Mouse (Mus musculus): Measurements from ENCODE around the gene Ifitm3. TPM values are rescaled to one million over a fixed set of nuclear protein-coding genes. Genes with fewer than 3 reads are reported as not detected.
"Not testable (repeated sequence)": the region's sequence is repeated elsewhere in the genome, so short reads cannot be mapped to it uniquely, and the experiment has no call there.

Gene Ifitm3
- polyA plus RNA-seq, 1 experiment from 2014 or later, result 20.6 TPM

GRCm38 (mm10) chr7:141026097-141026739, 15.6 kb upstream of the Ifitm3 start:
- no peaks in the 10 kb centered on the region for H3K36me3 ChIP-seq (ENCODE audit: control insufficient read depth, insufficient read depth, low read length)
- H3K4me3 ChIP-seq (ENCODE audit: low read depth, low read length), result no peak overlapping the region
- DNase-seq (ENCODE audit: low spot score) (peak; percentile 17), ATAC-seq (ENCODE audit: low FRiP score) (no peak)
- no peaks in the 10 kb centered on the region for H3K9me3 ChIP-seq (ENCODE audit: control insufficient read depth, low read length)
- H3K4me2 ChIP-seq (replicated peaks; ENCODE audit: low read depth, low read length), result no peak overlapping the region
- no peaks in the 10 kb centered on the region for H3K27me3 ChIP-seq (ENCODE audit: control insufficient read depth, insufficient read depth, low read length)
- H3K9ac ChIP-seq (ENCODE audit: low read depth, low read length), result no peak overlapping the region
- 0 out of 2 replicates have a peak, but pooled peaks cover 3% of the 10 kb centered on the region for H3K4me1 ChIP-seq (replicated peaks; ENCODE audit: control insufficient read depth, insufficient read depth, low read length)
- peak overlapping the region; percentile 61 for H3K27ac ChIP-seq (ENCODE audit: low read depth, low read length)
- 19% methylated on average over 6 of the region's 6 CpGs for WGBS

- Histone ChIP-seq H3K4me3 (ENCODE audit: low read depth, low read length) (no peak overlapping the region), H3K27ac (ENCODE audit: low read depth, low read length) (peak overlapping the region; percentile 74), H3K27me3 (ENCODE audit: control insufficient read depth, insufficient read depth, low read length) (no peaks in the 10 kb centered on the region), H3K4me1 (replicated peaks; ENCODE audit: control insufficient read depth, insufficient read depth, low read length) (0 out of 2 replicates have a peak, but pooled peaks cover 3% of the 10 kb centered on the region), H3K9me3 (ENCODE audit: control insufficient read depth, low read length) (no peaks in the 10 kb centered on the region), H3K9ac (ENCODE audit: low read depth, low read length) (no peak overlapping the region), H3K4me2 (replicated peaks; ENCODE audit: low read depth, low read length) (0 out of 2 replicates have a peak overlapping the region, but pooled peaks have one; percentile 11), H3K36me3 (ENCODE audit: control insufficient read depth, insufficient read depth, low read length) (no peaks in the 10 kb centered on the region)
- peak; percentile 67 for DNase-seq (ENCODE audit: low spot score)
- 21% methylated on average over 6 of the region's 6 CpGs for WGBS
- ATAC-seq (ENCODE audit: low FRiP score), result peak; percentile 91
Observed at GRCm38 (mm10) chr7:141024865-141025838, 14.6 kb upstream of the Ifitm3 start.

GRCm38 (mm10) chr7:141021489-141022449, 11.2 kb upstream of the Ifitm3 start:
- ATAC-seq (ENCODE audit: low FRiP score) (no peak), DNase-seq (ENCODE audit: low spot score) (no peak)
- no peak overlapping the region for H3K27ac ChIP-seq (ENCODE audit: low read depth, low read length)
- no peaks in the 10 kb centered on the region for H3K27me3 ChIP-seq (ENCODE audit: control insufficient read depth, insufficient read depth, low read length)
- 90% methylated on average over 14 of the region's 14 CpGs for WGBS
- no peak overlapping the region for H3K4me3 ChIP-seq (ENCODE audit: low read depth, low read length)
- H3K4me1 ChIP-seq (replicated peaks; ENCODE audit: control insufficient read depth, insufficient read depth, low read length), result 0 out of 2 replicates have a peak, but pooled peaks cover 3% of the 10 kb centered on the region
- no peak overlapping the region for H3K9ac ChIP-seq (ENCODE audit: low read depth, low read length)
- H3K9me3 ChIP-seq (ENCODE audit: control insufficient read depth, low read length), result no peaks in the 10 kb centered on the region
- H3K36me3 ChIP-seq (ENCODE audit: control insufficient read depth, insufficient read depth, low read length), result no peaks in the 10 kb centered on the region
- H3K4me2 ChIP-seq (replicated peaks; ENCODE audit: low read depth, low read length), result no peak overlapping the region

GRCm38 (mm10) chr7:141019028-141019427, 8.5 kb upstream of the Ifitm3 start:
- ATAC-seq (ENCODE audit: low FRiP score) (no peak), DNase-seq (ENCODE audit: low spot score) (no peak)
- Histone ChIP-seq H3K9ac (ENCODE audit: low read depth, low read length) (no peak overlapping the region), H3K27me3 (ENCODE audit: control insufficient read depth, insufficient read depth, low read length) (no peaks in the 10 kb centered on the region), H3K9me3 (ENCODE audit: control insufficient read depth, low read length) (no peaks in the 10 kb centered on the region), H3K27ac (ENCODE audit: low read depth, low read length) (no peak overlapping the region), H3K4me2 (replicated peaks; ENCODE audit: low read depth, low read length) (no peak overlapping the region), H3K36me3 (ENCODE audit: control insufficient read depth, insufficient read depth, low read length) (no peaks in the 10 kb centered on the region), H3K4me1 (replicated peaks; ENCODE audit: control insufficient read depth, insufficient read depth, low read length) (no peaks in the 10 kb centered on the region), H3K4me3 (ENCODE audit: low read depth, low read length) (no peak overlapping the region)
- WGBS, result 88% methylated on average over 5 of the region's 5 CpGs

- not testable (repeated sequence) for ATAC-seq (ENCODE audit: low FRiP score); H3K4me2 ChIP-seq (replicated peaks; ENCODE audit: low read depth, low read length); H3K27ac ChIP-seq (ENCODE audit: low read depth, low read length); DNase-seq (ENCODE audit: low spot score); H3K9ac ChIP-seq (ENCODE audit: low read depth, low read length); H3K4me3 ChIP-seq (ENCODE audit: low read depth, low read length); H3K27me3 ChIP-seq (ENCODE audit: control insufficient read depth, insufficient read depth, low read length); H3K36me3 ChIP-seq (ENCODE audit: control insufficient read depth, insufficient read depth, low read length); H3K4me1 ChIP-seq (replicated peaks; ENCODE audit: control insufficient read depth, insufficient read depth, low read length); H3K9me3 ChIP-seq (ENCODE audit: control insufficient read depth, low read length)
- WGBS, result 100% methylated on average over 1 of the region's 1 CpGs
Observed at GRCm38 (mm10) chr7:141017824-141018223, 7.3 kb upstream of the Ifitm3 start, which contains the start of gene Ifitm6. Ifitm6 (minus strand) TSS chr7:141017924.

GRCm38 (mm10) chr7:141016707-141017697, 6.4 kb upstream of the Ifitm3 start:
- no peak for ATAC-seq (ENCODE audit: low FRiP score)
- Histone ChIP-seq H3K4me2 (replicated peaks; ENCODE audit: low read depth, low read length) (no peak overlapping the region), H3K27ac (ENCODE audit: low read depth, low read length) (no peak overlapping the region), H3K4me3 (ENCODE audit: low read depth, low read length) (no peak overlapping the region), H3K36me3 (ENCODE audit: control insufficient read depth, insufficient read depth, low read length) (no peaks in the 10 kb centered on the region), H3K9me3 (ENCODE audit: control insufficient read depth, low read length) (no peaks in the 10 kb centered on the region), H3K9ac (ENCODE audit: low read depth, low read length) (no peak overlapping the region), H3K27me3 (ENCODE audit: control insufficient read depth, insufficient read depth, low read length) (no peaks in the 10 kb centered on the region), H3K4me1 (replicated peaks; ENCODE audit: control insufficient read depth, insufficient read depth, low read length) (no peaks in the 10 kb centered on the region)
- 85% methylated on average over 10 of the region's 10 CpGs for WGBS
- no peak for DNase-seq (ENCODE audit: low spot score)

GRCm38 (mm10) chr7:141011238-141011770, 734 bp upstream of the Ifitm3 start:
- Histone ChIP-seq H3K27ac (ENCODE audit: low read depth, low read length) (no peak overlapping the region), H3K9me3 (ENCODE audit: control insufficient read depth, low read length) (no peaks in the 10 kb centered on the region), H3K9ac (ENCODE audit: low read depth, low read length) (no peak overlapping the region), H3K36me3 (ENCODE audit: control insufficient read depth, insufficient read depth, low read length) (no peaks in the 10 kb centered on the region), H3K4me1 (replicated peaks; ENCODE audit: control insufficient read depth, insufficient read depth, low read length) (no peaks in the 10 kb centered on the region), H3K27me3 (ENCODE audit: control insufficient read depth, insufficient read depth, low read length) (no peaks in the 10 kb centered on the region), H3K4me2 (replicated peaks; ENCODE audit: low read depth, low read length) (no peak overlapping the region), H3K4me3 (ENCODE audit: low read depth, low read length) (no peak overlapping the region)
- ATAC-seq (ENCODE audit: low FRiP score) (no peak), DNase-seq (ENCODE audit: low spot score) (no peak)
- 91% methylated on average over 7 of the region's 7 CpGs for WGBS

All from hindbrain, embryonic 11.5 days (tissue).